Mouse (Mus musculus) myocyte (in vitro differentiated cells): ENCODE measurements around the gene Ipo11. TPM values are rescaled to one million over a fixed set of nuclear protein-coding genes. Genes with fewer than 3 reads are reported as not detected.

ENCODE experiments used
- H3K27me3 ChIP-seq: one replicate; pipeline ENCODE4 v1.6.1; 2011; ENCODE audit not compliant: control insufficient read depth, insufficient read depth, insufficient read length
- H3K36me3 ChIP-seq: one replicate; pipeline ENCODE4 v1.6.1; 2011; ENCODE audit not compliant: control insufficient read depth, insufficient read depth
- H3K4me2 ChIP-seq: one replicate; pipeline ENCODE4 v1.6.1; 2011; ENCODE audit warnings: low read depth, control low read depth
- H3K4me3 ChIP-seq: one replicate; pipeline ENCODE4 v1.5.1; 2011; ENCODE audit warnings: mild to moderate bottlenecking, control low read depth, moderate library complexity
- H3K79me2 ChIP-seq: one replicate; pipeline ENCODE4 v1.6.1; 2011; ENCODE audit not compliant: control insufficient read depth, insufficient read depth
- H3ac ChIP-seq: one replicate; pipeline ENCODE4 v1.6.1; 2011; ENCODE audit not compliant: control insufficient read depth, insufficient read length
- CEBPB ChIP-seq: IDR thresholded peaks from 2 replicates; pipeline ENCODE4 v1.6.1; 2011; ENCODE audit warnings: mild to moderate bottlenecking, moderate library complexity; ENCODE audit not compliant: poor library complexity, insufficient read depth, severe bottlenecking
- E2F4 ChIP-seq: IDR thresholded peaks from one replicate; pipeline ENCODE4 v1.6.1; 2011; ENCODE audit warnings: mild to moderate bottlenecking, control low read depth, moderate library complexity; ENCODE audit not compliant: insufficient read depth
- MAX ChIP-seq: IDR thresholded peaks from one replicate; pipeline ENCODE4 v1.6.1; 2011; ENCODE audit warnings: low read depth, mild to moderate bottlenecking, control low read depth
- MYOD1 ChIP-seq, 3 experiments: IDR thresholded peaks; one replicate each; pipeline ENCODE4 v1.6.1; 2011; ENCODE audit warnings: control low read depth in 2 of 3, low read depth in 2 of 3, mild to moderate bottlenecking in 2 of 3, moderate library complexity in 1 of 3; ENCODE audit not compliant: insufficient read length in 2 of 3, control insufficient read depth in 1 of 3
- MYOG ChIP-seq, 3 experiments: IDR thresholded peaks; one replicate each; pipeline ENCODE4 v1.6.1; 2011; ENCODE audit warnings: control low read depth in 2 of 3, low read depth in 2 of 3, mild to moderate bottlenecking in 2 of 3; ENCODE audit not compliant: insufficient read length in 2 of 3, control insufficient read depth in 1 of 3, insufficient read depth in 1 of 3
- POLR2A ChIP-seq: IDR thresholded peaks from one replicate; pipeline ENCODE4 v1.6.1; 2011; ENCODE audit warnings: low read depth, mild to moderate bottlenecking, control low read depth, moderate library complexity; ENCODE audit not compliant: insufficient read length
- POLR2AphosphoS2 ChIP-seq: IDR thresholded peaks from one replicate; pipeline ENCODE4 v1.6.1; 2011; ENCODE audit warnings: low read depth, control low read depth; ENCODE audit not compliant: insufficient read length
- REST ChIP-seq: IDR thresholded peaks from one replicate; pipeline ENCODE4 v1.6.1; 2011; ENCODE audit warnings: mild to moderate bottlenecking, control low read depth, moderate library complexity; ENCODE audit not compliant: insufficient read depth, insufficient read length
- SRF ChIP-seq: IDR thresholded peaks from one replicate; pipeline ENCODE4 v1.6.1; 2011; ENCODE audit warnings: low read depth; ENCODE audit not compliant: control insufficient read depth, insufficient read length
- TCF12 ChIP-seq: IDR thresholded peaks from one replicate; pipeline ENCODE4 v1.6.1; 2011; ENCODE audit warnings: mild to moderate bottlenecking, control low read depth; ENCODE audit not compliant: poor library complexity, insufficient read depth, severe bottlenecking
- TCF3 ChIP-seq: IDR thresholded peaks from one replicate; pipeline ENCODE4 v1.6.1; 2011; ENCODE audit warnings: low read depth, control low read depth; ENCODE audit not compliant: insufficient read length
- USF1 ChIP-seq: IDR thresholded peaks from one replicate; pipeline ENCODE4 v1.6.1; 2011; ENCODE audit warnings: low read depth, mild to moderate bottlenecking, control low read depth, moderate library complexity
- polyA plus RNA-seq: library from polyadenylated mRNA; unstranded; fragments of >200 nt; fragmentation: generic; extraction: Trizol; gene quantifications from one replicate; pipeline ENCODE4 v1.2.1, GENCODE M21; 2012; ENCODE audit warnings: missing spikeins

The Ipo11 gene
- polyA plus RNA-seq, 1 experiment: 10.4 TPM

- H3K4me2 ChIP-seq: no peak overlapping the region
- TF ChIP-seq MYOD1 (IDR thresholded peaks at IDR 0.05; ENCODE audit: control insufficient read depth in 1 of 3, insufficient read length in 2 of 3, low read depth in 2 of 3) (peak in 1 of 3 experiments; percentile 35), REST (no peak), MYOG (IDR thresholded peaks at IDR 0.05; ENCODE audit: control insufficient read depth in 1 of 3, insufficient read depth in 1 of 3, insufficient read length in 2 of 3, low read depth in 2 of 3) (peak in 1 of 3 experiments; percentile 73)
- H3K4me3 ChIP-seq: no peak overlapping the region
- no peaks in the 10 kb centered on the region for H3K36me3 ChIP-seq
- H3ac ChIP-seq: no peak overlapping the region
- H3K27me3 ChIP-seq: no peaks in the 10 kb centered on the region
- H3K79me2 ChIP-seq: no peaks in the 10 kb centered on the region
Observed at GRCm38 (mm10) chr13:106884249-106884648, 52.5 kb downstream of the Ipo11 start.

GRCm38 (mm10) chr13:106876278-106876677 is 60.5 kb downstream of the Ipo11 start:
- Histone ChIP-seq H3K27me3 (no peaks in the 10 kb centered on the region), H3K4me3 (no peak overlapping the region), H3K36me3 (peaks cover 16% of the 10 kb centered on the region), H3K79me2 (no peaks in the 10 kb centered on the region), H3K4me2 (no peak overlapping the region), H3ac (no peak overlapping the region)
- TF ChIP-seq REST (no peak), MYOG (IDR thresholded peaks at IDR 0.05; ENCODE audit: control insufficient read depth in 1 of 3, insufficient read depth in 1 of 3, insufficient read length in 2 of 3, low read depth in 2 of 3) (no peak), TCF3 (no peak), CEBPB (no peak), TCF12 (no peak)

GRCm38 (mm10) chr13:106865547-106865946 is 71.2 kb downstream of the Ipo11 start:
- H3K36me3 ChIP-seq: peaks cover 36% of the 10 kb centered on the region
- H3K4me2 ChIP-seq: no peak overlapping the region
- no peak overlapping the region for H3K4me3 ChIP-seq
- H3K27me3 ChIP-seq: no peaks in the 10 kb centered on the region
- TF ChIP-seq USF1: no peak
- no peak for TF ChIP-seq POLR2AphosphoS2
- TF ChIP-seq TCF3: no peak
- TF ChIP-seq CEBPB: no peak
- TF ChIP-seq MAX: no peak
- no peak for TF ChIP-seq E2F4
- no peak for TF ChIP-seq MYOG (IDR thresholded peaks at IDR 0.05; ENCODE audit: control insufficient read depth in 1 of 3, insufficient read depth in 1 of 3, insufficient read length in 2 of 3, low read depth in 2 of 3)
- TF ChIP-seq POLR2A: no peak
- H3K79me2 ChIP-seq: no peaks in the 10 kb centered on the region
- no peak overlapping the region for H3ac ChIP-seq

GRCm38 (mm10) chr13:106858779-106859178 is 78.0 kb downstream of the Ipo11 start:
- H3K27me3 ChIP-seq: no peaks in the 10 kb centered on the region
- peaks cover 5% of the 10 kb centered on the region for H3K36me3 ChIP-seq
- no peak overlapping the region for H3ac ChIP-seq
- no peaks in the 10 kb centered on the region for H3K79me2 ChIP-seq
- no peak overlapping the region for H3K4me2 ChIP-seq
- TF ChIP-seq MYOD1 (IDR thresholded peaks at IDR 0.05; ENCODE audit: control insufficient read depth in 1 of 3, insufficient read length in 2 of 3, low read depth in 2 of 3) (no peak), CEBPB (no peak)
- no peak overlapping the region for H3K4me3 ChIP-seq

GRCm38 (mm10) chr13:106856556-106856955 is 80.2 kb downstream of the Ipo11 start:
- no peak for TF ChIP-seq POLR2A
- TF ChIP-seq MAX: no peak
- TF ChIP-seq TCF12: no peak
- TF ChIP-seq USF1: no peak
- TF ChIP-seq MYOD1 (IDR thresholded peaks at IDR 0.05; ENCODE audit: control insufficient read depth in 1 of 3, insufficient read length in 2 of 3, low read depth in 2 of 3): no peak
- no peak for TF ChIP-seq MYOG (IDR thresholded peaks at IDR 0.05; ENCODE audit: control insufficient read depth in 1 of 3, insufficient read depth in 1 of 3, insufficient read length in 2 of 3, low read depth in 2 of 3)
- TF ChIP-seq SRF: no peak
- TF ChIP-seq REST: no peak
- TF ChIP-seq E2F4: no peak
- no peak for TF ChIP-seq POLR2AphosphoS2
- no peak for TF ChIP-seq TCF3
- TF ChIP-seq CEBPB: no peak
- H3K36me3 ChIP-seq: peaks cover 5% of the 10 kb centered on the region
- H3K4me2 ChIP-seq: no peak overlapping the region
- no peaks in the 10 kb centered on the region for H3K27me3 ChIP-seq
- no peaks in the 10 kb centered on the region for H3K79me2 ChIP-seq
- no peak overlapping the region for H3K4me3 ChIP-seq
- no peak overlapping the region for H3ac ChIP-seq

GRCm38 (mm10) chr13:106847534-106847933 is 89.2 kb downstream of the Ipo11 start:
- Histone ChIP-seq H3K4me2 (no peak overlapping the region), H3ac (no peak overlapping the region), H3K4me3 (no peak overlapping the region), H3K79me2 (no peaks in the 10 kb centered on the region), H3K36me3 (no peaks in the 10 kb centered on the region), H3K27me3 (no peaks in the 10 kb centered on the region)
- TF ChIP-seq REST: no peak
- TF ChIP-seq E2F4: no peak
- no peak for TF ChIP-seq POLR2A
- TF ChIP-seq MYOD1 (IDR thresholded peaks at IDR 0.05; ENCODE audit: control insufficient read depth in 1 of 3, insufficient read length in 2 of 3, low read depth in 2 of 3): no peak
- TF ChIP-seq TCF3: no peak
- TF ChIP-seq MAX: no peak
- TF ChIP-seq POLR2AphosphoS2: no peak
- no peak for TF ChIP-seq SRF
- no peak for TF ChIP-seq CEBPB
- TF ChIP-seq USF1: no peak
- TF ChIP-seq MYOG (IDR thresholded peaks at IDR 0.05; ENCODE audit: control insufficient read depth in 1 of 3, insufficient read depth in 1 of 3, insufficient read length in 2 of 3, low read depth in 2 of 3): no peak
- no peak for TF ChIP-seq TCF12
